Mouse (Mus musculus) spleen, postnatal 4 days (tissue): ENCODE data around the gene Tmem87a.

Experiments used
- DNase-seq, 2 experiments: peaks; one replicate each; pipeline ENCODE4 v3.0.0; 2022; ENCODE audit warnings: low spot score in 2 of 2

The Tmem87a gene

DNA sequence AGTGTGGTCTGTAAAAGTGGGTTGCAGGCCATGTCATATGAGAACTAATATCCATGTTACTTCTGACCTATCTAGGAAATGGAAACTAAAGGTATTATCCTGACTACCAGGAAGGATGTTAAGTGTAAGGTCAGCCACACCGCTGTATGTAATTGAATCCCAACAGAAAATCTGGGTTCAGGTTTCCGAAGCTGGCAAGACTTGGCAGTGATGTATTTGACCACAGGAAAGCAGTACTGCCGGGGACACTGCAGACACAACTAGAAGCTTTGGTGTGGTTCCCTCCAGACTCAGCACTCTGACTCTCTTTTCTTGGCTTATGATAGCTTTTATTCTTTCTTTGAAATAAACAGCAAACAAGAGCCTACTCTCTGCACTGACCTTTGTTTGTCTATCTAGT lies 37.4 kb downstream of the Tmem87a start:
- no peak for DNase-seq

DNA sequence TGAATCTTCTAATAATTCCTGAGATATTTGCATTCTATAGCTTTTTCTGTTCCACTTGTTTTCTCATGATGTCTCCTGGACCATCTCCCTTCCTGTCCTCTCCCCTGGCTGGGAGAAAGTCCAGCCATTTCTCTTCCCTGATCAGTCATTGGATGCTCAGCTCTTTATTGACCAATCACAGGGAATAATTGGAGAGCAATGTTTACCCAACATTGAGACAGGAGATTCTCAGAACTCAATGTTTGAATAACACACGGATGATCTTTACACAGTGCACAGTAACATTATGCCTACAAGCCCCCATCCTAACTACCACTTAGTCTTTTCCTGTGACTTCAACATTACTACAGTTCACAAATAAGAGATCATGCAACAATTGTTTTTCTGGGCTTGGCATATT lies 43.5 kb downstream of the Tmem87a start:
- no peak for DNase-seq

DNA sequence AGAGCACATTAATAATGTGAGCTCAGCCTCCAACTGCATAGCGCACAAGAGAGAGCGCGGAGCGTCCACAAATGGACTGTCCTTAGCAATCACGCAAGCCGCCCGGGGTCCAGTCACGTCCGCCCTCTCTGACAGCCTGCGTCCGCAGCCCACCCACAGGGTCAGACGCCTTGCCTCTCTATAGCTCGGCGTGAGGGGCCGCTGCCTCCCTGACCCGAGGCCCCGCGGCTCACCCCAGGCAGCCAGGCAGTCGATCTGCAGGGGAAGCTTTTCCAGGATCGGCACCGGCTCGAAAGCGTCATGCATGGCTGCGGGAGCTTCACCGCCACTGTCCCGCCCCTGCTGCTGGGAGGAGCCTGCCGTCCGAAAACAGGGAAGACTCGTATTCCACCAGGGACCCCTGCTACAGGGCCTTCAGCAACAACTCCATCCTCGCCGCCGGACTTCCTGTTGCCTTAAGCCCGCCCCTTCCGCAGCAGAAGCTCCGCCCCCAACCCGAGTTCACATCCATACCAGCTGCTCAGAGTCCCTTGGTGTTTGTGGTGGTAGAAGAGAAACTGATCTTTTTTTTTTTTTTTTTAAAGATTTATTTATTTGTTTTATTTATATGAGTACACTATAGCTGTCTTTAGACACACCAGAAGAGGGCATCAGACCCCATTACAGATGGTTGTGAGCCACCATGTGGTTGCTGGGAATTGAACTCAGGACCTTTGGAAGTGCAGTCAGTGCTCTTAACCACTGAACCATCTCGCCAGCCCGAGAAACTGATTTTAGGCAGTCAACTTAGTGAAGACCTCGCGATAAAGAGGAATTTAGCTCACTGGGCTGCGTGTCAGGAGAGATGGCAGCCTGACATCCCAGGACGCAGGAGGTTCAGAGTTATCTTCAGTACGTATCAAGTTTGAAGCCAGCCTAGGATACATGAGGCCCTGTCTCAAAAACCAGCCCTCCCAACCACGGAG lies 50.9 kb downstream of the Tmem87a start, which contains the start of gene Vps39:
TSS of gene Vps39 (minus strand) at position 456 of the 965 bp plus-strand sequence.
- peak; percentile 87 to 94 for DNase-seq

DNA sequence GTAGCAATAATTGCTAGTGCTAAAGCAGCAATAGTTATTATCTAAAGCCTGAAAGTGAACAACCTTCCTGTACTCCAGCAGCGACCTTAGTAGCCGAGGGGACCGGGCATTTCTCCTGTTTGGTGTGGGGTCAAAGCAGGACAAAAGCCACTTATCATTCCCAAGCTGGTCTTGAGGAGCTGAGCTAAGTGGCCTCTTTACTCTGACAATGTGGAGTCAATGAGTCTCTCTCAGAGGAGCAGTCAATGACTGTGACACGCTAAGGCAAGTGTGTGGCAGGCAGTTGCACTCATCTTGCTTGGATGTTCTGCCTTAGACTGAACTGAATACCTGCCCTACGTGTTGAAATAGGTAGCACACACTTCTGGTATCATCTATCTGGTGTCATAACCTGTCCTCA lies 52.6 kb downstream of the Tmem87a start:
- no peak for DNase-seq

DNA sequence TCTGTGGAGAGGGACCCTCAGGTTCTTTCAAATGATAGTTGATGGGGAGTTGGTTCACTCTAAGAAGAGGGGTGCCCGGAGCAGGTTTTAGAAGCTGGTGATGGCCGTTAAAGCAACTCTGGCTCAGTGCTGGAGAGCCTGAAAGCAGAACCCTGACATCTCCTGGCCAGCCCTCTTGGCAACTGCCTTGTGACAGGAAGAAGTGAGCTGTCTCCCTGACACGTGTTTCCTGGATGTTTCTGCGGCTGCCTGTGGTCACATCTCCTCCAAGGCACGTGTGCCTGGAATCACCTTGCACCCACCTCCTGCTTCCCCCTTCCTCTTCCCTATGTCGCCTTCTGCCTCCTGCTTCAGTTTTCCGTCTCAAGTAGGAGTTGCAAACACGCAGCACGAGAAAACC lies 55.8 kb downstream of the Tmem87a start:
- no peak for DNase-seq

DNA sequence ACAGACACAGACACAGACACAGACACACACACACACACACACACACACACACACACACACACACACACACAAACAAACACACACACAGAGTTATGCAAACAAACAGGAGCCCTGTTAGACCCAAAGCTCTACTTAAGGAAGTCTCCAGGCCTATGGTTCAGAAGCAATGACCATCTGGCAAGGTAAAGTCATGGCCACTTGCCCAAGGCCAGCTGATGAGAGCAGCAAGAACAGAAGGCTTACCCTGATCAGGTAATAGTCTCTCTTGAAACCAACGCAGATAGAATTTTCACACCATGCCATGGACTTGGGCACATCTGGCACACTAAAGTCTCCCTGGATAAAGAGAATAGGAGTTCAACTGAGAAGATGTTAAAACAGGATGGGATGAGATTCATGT lies 62.2 kb downstream of the Tmem87a start:
- DNase-seq: no peak

DNA sequence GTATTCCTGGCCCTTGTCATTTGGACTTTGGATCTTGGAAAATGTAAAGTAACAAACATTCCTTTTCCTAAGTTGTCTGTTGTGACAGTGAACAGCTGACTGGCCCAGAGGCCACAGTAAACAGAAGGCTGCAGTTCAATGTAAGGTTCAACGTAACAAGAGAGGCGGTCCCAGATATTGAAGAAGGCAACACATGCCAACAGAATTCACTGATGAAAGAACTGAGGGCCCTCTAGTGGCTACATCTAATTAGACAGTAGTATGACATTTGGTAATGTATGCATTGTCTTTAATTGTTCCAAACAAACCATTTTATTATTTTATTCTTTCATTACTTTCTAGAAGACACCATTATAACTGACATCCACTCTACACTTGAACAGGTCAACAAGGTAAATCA lies 66.0 kb downstream of the Tmem87a start:
- no peak for DNase-seq

DNA sequence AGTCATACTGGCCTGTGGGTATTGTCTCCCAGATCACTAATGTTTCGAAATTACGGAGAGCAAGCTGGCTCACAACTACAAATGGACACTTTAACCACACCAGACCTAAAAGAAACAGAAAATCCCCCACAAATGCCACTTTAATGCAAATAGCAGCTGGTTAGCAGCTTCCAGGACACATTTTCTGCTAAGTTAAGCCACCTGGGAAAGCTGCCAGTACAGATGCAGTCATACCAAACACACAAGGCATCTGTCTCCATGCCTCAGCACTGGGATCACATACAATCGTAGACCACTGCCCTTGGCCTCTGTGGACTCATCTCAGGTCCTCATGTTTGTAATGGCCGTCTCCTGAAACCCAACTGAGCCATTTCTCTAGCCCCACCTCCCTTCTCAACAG lies 72.3 kb downstream of the Tmem87a start:
- DNase-seq: no peak

DNA sequence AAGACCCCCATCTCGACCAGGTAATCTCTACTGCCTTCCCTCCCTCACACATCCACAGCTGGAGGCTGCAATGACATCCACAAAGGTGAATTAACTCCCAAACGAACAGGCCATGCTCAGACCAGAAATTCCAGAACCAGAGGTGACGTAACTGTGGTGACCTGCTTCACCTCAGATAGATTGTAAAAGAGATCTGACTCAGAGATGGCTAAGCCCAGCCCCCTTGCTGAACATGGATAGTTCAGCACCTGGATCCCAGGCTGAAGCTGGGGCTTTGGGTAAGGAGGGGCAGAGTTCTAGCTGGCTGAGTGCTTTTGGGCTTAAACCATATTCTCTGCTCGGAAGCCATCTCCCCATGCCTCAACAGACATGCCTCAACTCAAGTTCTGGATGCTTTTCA lies 88.8 kb downstream of the Tmem87a start:
- DNase-seq: no peak

DNA sequence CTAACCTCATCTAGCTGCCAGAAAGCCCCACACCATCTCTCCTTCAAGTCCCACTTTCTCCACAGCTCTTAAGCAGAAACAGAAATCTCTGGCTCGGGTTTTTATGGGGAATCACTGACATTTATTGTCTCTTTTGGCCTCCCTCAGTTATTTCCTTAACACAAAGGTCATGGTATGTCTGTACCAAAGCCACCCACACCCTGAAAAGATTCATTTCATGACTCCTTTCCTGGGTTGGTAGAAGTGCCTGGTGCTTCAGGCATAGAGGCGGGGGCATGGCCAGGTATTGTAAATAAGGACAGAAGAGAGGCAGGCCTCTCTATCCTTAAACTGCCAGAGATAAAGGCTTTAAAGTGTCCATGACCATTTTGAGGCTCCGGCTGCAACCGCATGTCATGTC lies 89.4 kb downstream of the Tmem87a start:
- DNase-seq: no peak

DNA sequence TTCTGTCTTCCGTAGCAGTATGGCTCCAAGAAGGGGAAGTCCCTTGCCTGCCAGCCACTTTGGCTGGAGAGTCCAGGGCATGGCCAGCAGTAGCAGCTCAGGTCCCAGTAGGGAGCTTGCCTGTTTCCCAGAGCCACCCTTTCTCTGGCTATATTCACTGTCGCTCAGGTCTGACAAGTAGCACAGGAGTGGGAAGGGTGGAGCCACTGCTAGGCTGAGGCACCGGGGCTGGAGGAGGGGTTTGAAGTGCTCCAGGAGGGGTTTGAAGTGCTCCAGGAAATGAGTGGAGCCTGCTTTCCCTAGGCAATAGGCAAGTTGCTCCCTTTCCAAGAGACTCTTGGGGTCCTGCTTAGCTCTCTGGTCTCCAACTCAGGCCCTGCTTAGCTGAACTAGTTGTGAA lies 89.9 kb downstream of the Tmem87a start, which contains the start of gene Pla2g4f:
TSS of gene Pla2g4f (minus strand) at position 190 of the 400 bp plus-strand sequence.
- no peak for DNase-seq

DNA sequence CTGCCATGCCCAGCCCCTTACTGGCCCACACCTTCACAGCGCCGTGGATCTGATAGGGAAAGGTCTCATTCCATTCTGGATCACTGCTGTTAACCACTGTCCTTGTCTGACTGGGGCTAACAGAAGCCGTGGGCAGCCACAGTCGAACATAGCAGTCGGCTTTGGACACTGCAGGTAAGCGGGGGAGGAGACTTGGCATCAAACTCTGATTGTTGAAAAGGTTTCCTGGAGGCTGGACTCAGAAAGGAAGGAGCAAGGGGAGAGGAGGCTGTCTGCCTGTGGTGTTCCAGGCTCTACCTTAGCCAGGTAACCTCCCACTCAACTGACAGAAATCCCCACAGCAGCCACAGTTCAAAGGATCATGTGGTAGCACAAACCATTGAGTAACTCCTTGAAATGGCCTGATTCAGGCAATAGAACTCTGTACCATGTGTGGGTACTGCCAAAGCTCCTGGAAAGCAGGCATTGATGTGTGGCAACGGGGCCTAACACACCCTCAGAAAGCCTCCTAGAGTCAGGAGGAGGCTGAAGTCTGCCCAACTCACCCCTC lies 91.6 kb downstream of the Tmem87a start:
- DNase-seq: no peak
